Mouse (Mus musculus) megakaryocyte, embryonic 14.5 days (primary cell): ENCODE results near the gene Atg10.

Experiments
- FLI1 ChIP-seq: IDR thresholded peaks from 2 replicates; pipeline ENCODE4 v1.6.1; 2012; ENCODE audit warnings: low read length, inconsistent platforms, mixed read lengths
- GATA1 ChIP-seq: IDR thresholded peaks from 3 replicates; pipeline ENCODE4 v1.6.1; 2012; ENCODE audit warnings: mixed read lengths, low read length, inconsistent platforms, borderline replicate concordance

- no peak for TF ChIP-seq GATA1
- TF ChIP-seq FLI1, result no peak
Measured at GRCm38 (mm10) chr13:90886568-90886983, 337.2 kb downstream of the Atg10 start.
